Mouse (Mus musculus) hindbrain, embryonic 15.5 days (tissue): Measurements from ENCODE around the gene Neb. TPM values are rescaled to one million over a fixed set of nuclear protein-coding genes. Genes with fewer than 3 reads are reported as not detected.

ENCODE experiments used
- ATAC-seq: fragments of 200-750 bp; cut with Nextera tagmentation; 2 replicates; pipeline ENCODE4 v1.8.0; 2017; ENCODE audit warnings: low read depth, moderate number of reproducible peaks, moderate TSS enrichment; ENCODE audit not compliant: low FRiP score
- H3K27ac ChIP-seq: fragments of 300-500 bp; sonication (generic); replicated peaks from 2 replicates; pipeline ENCODE4 v1.5.1; 2015; ENCODE audit warnings: mild to moderate bottlenecking, inconsistent platforms
- H3K27me3 ChIP-seq: fragments of 300-500 bp; sonication (generic); 2 replicates; pipeline ENCODE4 v1.6.1; 2015; ENCODE audit warnings: control low read depth, inconsistent platforms
- H3K36me3 ChIP-seq: fragments of 300-500 bp; sonication (generic); 2 replicates; pipeline ENCODE4 v1.6.1; 2015; ENCODE audit warnings: control low read depth, inconsistent platforms
- H3K4me1 ChIP-seq: fragments of 300-500 bp; sonication (generic); replicated peaks from 2 replicates; pipeline ENCODE4 v1.6.1; 2015; ENCODE audit warnings: control low read depth, inconsistent platforms
- H3K4me2 ChIP-seq: fragments of 300-500 bp; sonication (generic); 2 replicates; pipeline ENCODE4 v1.6.1; 2015; ENCODE audit warnings: moderate library complexity, mild to moderate bottlenecking, inconsistent platforms
- H3K4me3 ChIP-seq: fragments of 300-500 bp; sonication (generic); 2 replicates; pipeline ENCODE4 v1.5.1; 2015; ENCODE audit warnings: mild to moderate bottlenecking, inconsistent platforms
- H3K9ac ChIP-seq: fragments of 300-500 bp; sonication (generic); 2 replicates; pipeline ENCODE4 v1.6.1; 2015; ENCODE audit warnings: inconsistent platforms
- H3K9me3 ChIP-seq: fragments of 300-500 bp; sonication (generic); 2 replicates; pipeline ENCODE4 v1.6.1; 2016; ENCODE audit warnings: control low read depth, inconsistent platforms
- WGBS: fragments of 180-500 bp; shearing (Covaris S2); methylation state at CpG from one replicate; pipeline ENCODE4 v1.1.7; 2015; 5-methylcytosine and 5-hydroxymethylcytosine counted together
- polyA plus RNA-seq: library from polyadenylated mRNA; unstranded; fragments of >200 nt; fragmentation: Nextera tagmentation; extraction: Ambion mirVana; gene quantifications from 2 replicates; pipeline ENCODE4 v1.2.1, GENCODE M21; 2015

Gene Neb
- polyA plus RNA-seq, 1 experiment from 2014 or later, result 0.36 TPM

DNA sequence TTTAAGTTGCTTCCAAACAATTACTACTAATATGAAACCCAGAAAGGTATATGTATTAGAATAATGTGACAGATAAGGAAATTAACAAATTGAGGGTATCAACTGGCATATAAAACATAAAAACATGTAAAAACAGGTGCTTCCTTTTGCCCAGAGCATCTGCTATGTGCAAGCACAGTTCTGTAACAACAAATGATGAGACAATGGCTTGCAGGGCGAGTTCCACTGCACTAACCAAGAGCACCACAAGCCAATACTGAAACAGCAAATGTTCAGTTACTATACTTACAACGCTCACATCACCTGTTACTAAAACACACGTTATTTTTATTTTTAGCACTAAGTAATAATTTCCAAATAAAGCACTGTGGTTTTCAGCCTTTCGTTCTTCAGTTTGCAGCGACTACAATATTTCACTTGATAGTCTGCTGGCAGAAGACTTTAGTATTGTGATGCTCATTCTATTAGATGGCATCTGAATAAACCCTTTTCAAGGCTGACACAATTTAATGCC, 34.3 kb upstream of the Neb start:
- no peak overlapping the region for H3K4me2 ChIP-seq
- H3K27ac ChIP-seq, result no peak overlapping the region
- H3K9me3 ChIP-seq, result peaks cover 22% of the 10 kb centered on the region
- no peak for ATAC-seq
- H3K4me3 ChIP-seq, result no peak overlapping the region
- no peaks in the 10 kb centered on the region for H3K27me3 ChIP-seq
- H3K36me3 ChIP-seq, result peaks cover 73% of the 10 kb centered on the region
- WGBS, result 96% methylated on average over 5 of the region's 5 CpGs
- no peaks in the 10 kb centered on the region for H3K4me1 ChIP-seq
- H3K9ac ChIP-seq, result no peak overlapping the region

DNA sequence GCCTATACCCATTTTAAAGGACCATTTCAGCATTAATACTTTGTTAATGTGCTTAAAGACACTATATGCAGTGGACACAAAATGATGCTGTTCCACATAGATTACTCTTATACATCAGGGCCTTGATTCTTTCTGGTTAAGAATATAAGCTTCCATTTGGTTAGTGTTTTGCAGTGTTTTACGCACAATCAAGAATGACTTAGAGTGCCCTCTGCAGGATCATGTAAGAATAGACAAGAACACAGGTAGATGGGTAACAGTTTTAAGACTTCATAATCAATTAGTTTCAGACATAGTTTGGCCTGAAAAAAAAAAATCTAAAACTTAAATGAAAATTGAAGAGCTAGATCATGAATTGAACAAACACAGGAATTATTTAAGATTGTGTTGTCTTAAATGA, 28.2 kb upstream of the Neb start:
- 86% methylated on average over 1 of the region's 1 CpGs for WGBS
- peaks cover 62% of the 10 kb centered on the region for H3K36me3 ChIP-seq
- ATAC-seq, result no peak

DNA sequence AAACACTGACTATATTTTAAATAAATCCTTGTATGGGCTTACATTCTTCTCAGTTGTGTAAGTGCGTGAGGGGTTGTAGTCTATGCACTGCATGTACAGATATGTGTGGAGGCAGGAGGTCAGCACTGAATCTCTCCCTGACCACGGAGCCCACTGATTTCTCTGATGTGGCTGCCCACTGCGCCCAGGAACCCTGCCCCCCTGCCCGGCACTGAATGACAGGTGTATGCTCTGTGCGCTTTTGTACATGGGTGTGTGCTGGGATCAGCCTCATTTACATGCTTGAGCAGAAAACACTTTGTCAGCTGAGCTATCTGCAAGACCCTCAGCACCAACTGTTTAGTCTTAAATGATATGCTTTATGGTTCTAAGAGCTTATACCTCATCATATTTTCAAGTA, 27.0 kb upstream of the Neb start:
- no peak for ATAC-seq
- no peak overlapping the region for H3K4me2 ChIP-seq
- 97% methylated on average over 5 of the region's 5 CpGs for WGBS
- H3K4me1 ChIP-seq, result no peaks in the 10 kb centered on the region
- H3K4me3 ChIP-seq, result no peak overlapping the region
- H3K27me3 ChIP-seq, result no peaks in the 10 kb centered on the region
- no peak overlapping the region for H3K27ac ChIP-seq
- peaks cover 10% of the 10 kb centered on the region for H3K9me3 ChIP-seq
- H3K36me3 ChIP-seq, result peaks cover 55% of the 10 kb centered on the region
- no peak overlapping the region for H3K9ac ChIP-seq

More for the DNA sequence above, 28.2 kb upstream of the Neb start:
- no peak overlapping the region for H3K4me2 ChIP-seq
- H3K27ac ChIP-seq, result no peak overlapping the region
- peaks cover 22% of the 10 kb centered on the region for H3K9me3 ChIP-seq
- no peak overlapping the region for H3K4me3 ChIP-seq
- no peak overlapping the region for H3K9ac ChIP-seq
- no peaks in the 10 kb centered on the region for H3K4me1 ChIP-seq
- H3K27me3 ChIP-seq, result no peaks in the 10 kb centered on the region

DNA sequence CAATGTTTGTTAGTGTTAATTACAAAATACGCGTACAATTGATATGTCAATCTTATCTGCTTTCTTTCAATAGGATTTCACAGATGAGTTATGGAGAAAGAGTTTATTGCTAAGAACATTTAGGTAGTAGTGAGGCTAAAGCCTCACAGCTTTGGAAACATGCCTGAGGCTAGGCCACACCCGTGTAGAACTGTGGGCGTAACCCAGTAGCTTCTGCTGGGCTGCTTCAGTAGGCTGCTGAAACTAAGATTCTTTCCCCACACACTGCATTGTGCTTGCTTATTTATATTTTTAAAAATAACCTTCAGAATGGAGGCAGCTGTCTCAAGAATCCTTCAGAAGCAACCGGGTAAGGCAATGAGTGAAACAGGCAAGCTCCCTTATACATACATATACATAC, 16.3 kb upstream of the Neb start:
- Histone ChIP-seq H3K27me3 (no peaks in the 10 kb centered on the region), H3K4me2 (no peak overlapping the region), H3K4me3 (no peak overlapping the region), H3K36me3 (peaks cover 5% of the 10 kb centered on the region), H3K9ac (no peak overlapping the region), H3K9me3 (no peaks in the 10 kb centered on the region), H3K27ac (no peak overlapping the region), H3K4me1 (no peaks in the 10 kb centered on the region)
- 91% methylated on average over 5 of the region's 5 CpGs for WGBS
- ATAC-seq, result no peak

DNA sequence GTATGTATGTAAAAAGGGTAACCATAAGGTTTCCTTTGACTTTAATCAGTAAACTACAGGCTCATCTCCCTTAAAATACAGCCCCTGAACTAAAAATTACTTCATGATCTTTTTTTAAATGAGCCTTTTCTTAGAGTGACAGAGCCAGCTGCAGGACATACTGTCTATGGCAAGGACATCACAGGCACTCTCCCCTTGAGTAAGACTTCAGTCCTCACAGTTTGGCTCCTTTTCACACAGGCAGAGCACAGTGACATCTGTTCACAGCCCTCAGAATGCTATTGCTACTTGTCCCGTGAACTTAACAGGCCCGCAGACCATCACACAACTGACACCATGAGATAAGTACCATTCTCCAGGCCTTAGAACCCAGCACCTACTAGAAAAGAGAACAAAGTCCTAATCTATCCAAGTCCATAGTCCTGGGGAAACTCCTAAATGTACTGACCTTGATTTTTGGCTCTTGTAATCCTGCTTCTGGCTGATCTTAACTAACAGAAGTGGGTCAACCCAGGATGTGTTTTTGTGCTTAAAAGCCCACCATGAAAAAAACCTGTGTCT, 12.2 kb upstream of the Neb start:
- Histone ChIP-seq H3K27ac (no peak overlapping the region), H3K27me3 (no peaks in the 10 kb centered on the region), H3K4me2 (no peak overlapping the region), H3K36me3 (no peaks in the 10 kb centered on the region), H3K4me3 (no peak overlapping the region), H3K4me1 (no peaks in the 10 kb centered on the region), H3K9ac (no peak overlapping the region), H3K9me3 (no peaks in the 10 kb centered on the region)
- 83% methylated on average over 2 of the region's 2 CpGs for WGBS
- ATAC-seq, result no peak

DNA sequence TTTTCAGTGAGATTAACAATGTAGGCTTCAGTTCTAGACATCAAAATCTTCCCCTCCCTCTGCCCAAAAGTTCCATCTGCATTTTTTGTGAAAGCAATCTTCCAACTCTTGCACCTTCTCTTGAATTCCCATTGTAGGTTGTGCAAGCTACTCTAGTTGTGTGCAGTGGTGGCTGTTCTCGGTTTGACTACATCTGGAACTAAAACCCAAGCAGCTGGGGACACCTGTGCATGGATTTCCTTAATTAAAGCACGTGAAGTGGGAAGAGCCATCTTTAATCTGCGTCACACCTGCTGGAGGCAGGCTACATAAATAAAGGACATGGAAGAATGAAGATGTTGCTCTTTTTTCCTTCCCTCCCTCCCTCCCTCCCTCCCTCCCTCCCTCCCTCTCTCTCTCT, 11.7 kb upstream of the Neb start:
- Histone ChIP-seq H3K27ac (no peak overlapping the region), H3K4me1 (no peaks in the 10 kb centered on the region), H3K4me2 (no peak overlapping the region), H3K9me3 (no peaks in the 10 kb centered on the region), H3K4me3 (no peak overlapping the region), H3K27me3 (no peaks in the 10 kb centered on the region), H3K36me3 (no peaks in the 10 kb centered on the region), H3K9ac (no peak overlapping the region)
- WGBS, result 79% methylated on average over 3 of the region's 3 CpGs
- no peak for ATAC-seq

DNA sequence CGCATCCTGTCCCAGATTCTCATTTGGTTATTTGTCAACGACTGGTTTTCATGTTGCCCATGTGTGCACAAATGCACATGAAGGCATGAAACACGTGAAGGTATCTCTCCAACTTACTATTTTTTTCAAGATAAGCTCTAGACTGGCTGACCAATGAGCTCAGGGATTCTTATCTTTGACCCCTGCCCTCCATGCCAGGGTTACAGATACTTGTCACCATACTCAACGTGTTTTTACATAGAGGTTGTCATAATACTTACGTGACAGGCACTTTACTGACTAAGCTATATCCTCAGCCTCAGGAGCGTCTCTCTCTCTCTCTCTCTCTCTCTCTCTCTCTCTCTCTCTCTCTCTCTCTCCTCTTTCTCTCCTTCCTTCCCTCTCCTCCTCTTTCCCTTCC, 8.2 kb upstream of the Neb start:
- Histone ChIP-seq H3K4me1 (no peaks in the 10 kb centered on the region), H3K27me3 (no peaks in the 10 kb centered on the region), H3K36me3 (no peaks in the 10 kb centered on the region), H3K4me3 (no peak overlapping the region), H3K4me2 (no peak overlapping the region), H3K27ac (no peak overlapping the region), H3K9me3 (no peaks in the 10 kb centered on the region), H3K9ac (no peak overlapping the region)
- WGBS, result 90% methylated on average over 6 of the region's 6 CpGs
- no peak for ATAC-seq

DNA sequence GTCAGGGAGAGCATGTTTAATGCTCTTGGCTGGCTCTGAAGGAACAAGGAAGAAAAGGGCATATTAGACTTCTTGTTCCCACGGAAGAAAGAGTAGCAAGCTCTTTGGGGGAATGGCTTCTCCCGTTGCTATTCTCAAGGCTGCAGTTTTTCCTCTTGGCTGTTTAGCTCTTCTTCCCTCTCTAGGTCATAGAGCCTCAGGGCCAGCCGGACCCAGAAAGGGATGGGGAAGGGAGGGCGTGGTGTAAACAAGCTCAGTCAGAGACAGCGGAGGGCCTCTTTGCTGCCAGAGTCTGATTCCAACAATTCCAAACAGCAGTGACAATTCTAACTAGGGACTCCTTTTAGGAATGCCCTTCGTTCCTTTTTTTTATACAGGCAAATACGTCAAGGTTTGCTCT, 7.8 kb upstream of the Neb start:
- ATAC-seq, result no peak
- no peaks in the 10 kb centered on the region for H3K36me3 ChIP-seq
- WGBS, result 77% methylated on average over 7 of the region's 7 CpGs
- H3K9me3 ChIP-seq, result no peaks in the 10 kb centered on the region
- H3K4me3 ChIP-seq, result no peak overlapping the region
- no peaks in the 10 kb centered on the region for H3K4me1 ChIP-seq
- no peak overlapping the region for H3K27ac ChIP-seq
- no peak overlapping the region for H3K9ac ChIP-seq
- no peaks in the 10 kb centered on the region for H3K27me3 ChIP-seq
- H3K4me2 ChIP-seq, result no peak overlapping the region

DNA sequence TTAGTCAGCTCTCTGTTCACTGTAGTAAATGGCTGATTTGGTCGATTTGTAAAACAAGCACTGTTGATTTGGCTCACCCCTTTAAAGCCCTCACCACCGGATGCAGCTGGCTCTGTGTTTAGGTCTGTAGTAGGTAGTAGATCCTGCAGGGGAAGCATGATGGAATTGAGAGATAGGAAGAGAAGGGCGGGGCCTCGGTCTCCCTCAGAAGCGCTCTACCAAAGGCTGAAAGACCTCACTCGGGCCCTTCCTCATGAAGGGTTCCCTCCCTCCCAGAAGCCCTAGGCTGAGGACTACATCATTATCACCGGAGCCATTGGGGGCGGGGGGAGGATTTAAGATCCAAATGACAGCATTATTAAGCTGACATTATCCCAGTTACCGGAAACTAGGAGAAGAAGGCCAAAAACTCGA, 581 bp upstream of the Neb start:
- ATAC-seq, result no peak
- Histone ChIP-seq H3K27ac (no peak overlapping the region), H3K4me1 (no peaks in the 10 kb centered on the region), H3K27me3 (no peaks in the 10 kb centered on the region), H3K4me2 (peak overlapping the region; percentile 13), H3K9ac (no peak overlapping the region), H3K36me3 (no peaks in the 10 kb centered on the region), H3K4me3 (no peak overlapping the region), H3K9me3 (no peaks in the 10 kb centered on the region)
- WGBS, result 75% methylated on average over 10 of the region's 10 CpGs

DNA sequence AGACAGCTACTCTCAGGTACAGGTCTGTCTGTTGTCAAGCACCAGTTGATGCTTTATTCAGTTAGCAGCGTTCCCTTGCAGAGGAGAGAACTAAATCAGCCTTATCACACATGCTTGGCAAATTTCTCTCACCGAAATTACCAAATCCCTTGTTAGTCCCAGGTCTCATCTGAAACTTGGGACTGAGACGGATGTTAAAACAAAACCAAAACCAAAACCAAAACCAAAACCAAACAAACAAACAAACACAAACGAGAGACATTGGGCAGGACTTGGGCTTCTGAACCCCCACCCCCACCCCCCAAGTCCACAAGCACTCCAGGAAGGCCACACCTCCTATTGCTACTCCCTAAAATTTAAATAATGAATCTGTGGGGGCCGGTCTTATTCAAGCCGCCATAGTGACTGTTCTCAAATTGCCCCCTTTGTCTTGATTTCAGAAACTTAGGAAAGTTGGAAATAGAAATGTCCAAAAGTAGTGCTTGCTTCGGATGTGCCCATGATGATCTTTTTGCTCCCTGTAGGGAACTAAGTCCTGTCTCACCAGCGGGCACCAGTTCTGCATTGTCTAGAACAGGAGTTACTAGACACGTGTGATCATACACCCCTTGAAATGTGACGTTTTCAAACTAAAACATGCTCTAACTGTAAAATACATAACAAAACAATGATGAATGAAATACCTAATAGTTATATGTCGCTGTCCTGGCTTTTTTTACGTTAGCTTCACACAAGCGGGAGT, 397 bp downstream of the Neb start:
- Histone ChIP-seq H3K36me3 (no peaks in the 10 kb centered on the region), H3K4me1 (no peaks in the 10 kb centered on the region), H3K9me3 (no peaks in the 10 kb centered on the region), H3K27me3 (no peaks in the 10 kb centered on the region), H3K27ac (no peak overlapping the region), H3K4me2 (peak overlapping the region; percentile 13), H3K4me3 (no peak overlapping the region), H3K9ac (no peak overlapping the region)
- no peak for ATAC-seq
- WGBS, result 51% methylated on average over 13 of the region's 13 CpGs

DNA sequence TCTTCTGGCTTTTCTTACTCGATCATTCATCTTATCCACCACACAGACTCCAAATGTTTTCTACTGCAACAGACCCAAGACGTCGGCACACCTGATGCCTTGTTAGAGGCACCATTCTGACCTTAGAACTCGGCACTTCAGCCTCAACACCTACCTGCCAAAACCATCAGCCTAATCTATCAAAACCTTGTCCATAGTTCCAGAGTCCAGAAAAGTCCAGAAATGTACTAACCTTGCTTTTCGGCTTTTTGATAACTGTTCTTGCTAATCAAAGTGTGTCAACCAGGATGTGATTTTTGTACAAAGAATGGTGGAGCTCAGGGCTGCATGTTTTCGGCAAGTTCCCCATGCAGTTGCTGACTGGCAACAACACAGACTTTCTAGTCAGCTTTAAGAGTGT, 3.6 kb downstream of the Neb start:
- Histone ChIP-seq H3K27ac (no peak overlapping the region), H3K4me2 (no peak overlapping the region), H3K27me3 (no peaks in the 10 kb centered on the region), H3K9ac (no peak overlapping the region), H3K4me1 (no peaks in the 10 kb centered on the region), H3K36me3 (no peaks in the 10 kb centered on the region), H3K4me3 (no peak overlapping the region), H3K9me3 (no peaks in the 10 kb centered on the region)
- ATAC-seq, result no peak
- WGBS, result 93% methylated on average over 6 of the region's 6 CpGs

DNA sequence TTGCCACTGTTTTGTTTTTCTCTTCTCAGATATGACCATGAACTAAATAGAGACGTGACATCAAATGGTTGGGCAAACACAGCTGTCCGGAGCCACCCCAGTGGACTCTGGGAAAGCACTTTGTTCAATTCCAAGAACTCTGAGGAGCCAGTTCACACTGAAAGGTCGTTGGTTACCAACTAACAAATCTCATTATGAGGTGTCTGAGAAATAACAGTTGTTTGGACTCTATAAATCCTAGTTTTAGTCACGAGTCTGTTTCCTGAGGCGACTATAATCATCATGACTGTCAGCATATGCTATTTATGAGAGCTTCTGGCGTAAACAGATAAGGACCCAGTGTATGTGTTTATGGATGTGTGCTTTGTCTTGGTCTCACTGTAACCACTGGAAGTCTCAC, 5.8 kb downstream of the Neb start:
- no peaks in the 10 kb centered on the region for H3K9me3 ChIP-seq
- no peak overlapping the region for H3K4me2 ChIP-seq
- no peaks in the 10 kb centered on the region for H3K27me3 ChIP-seq
- H3K4me1 ChIP-seq, result no peaks in the 10 kb centered on the region
- no peaks in the 10 kb centered on the region for H3K36me3 ChIP-seq
- H3K27ac ChIP-seq, result no peak overlapping the region
- ATAC-seq, result no peak
- no peak overlapping the region for H3K9ac ChIP-seq
- H3K4me3 ChIP-seq, result no peak overlapping the region
- 84% methylated on average over 6 of the region's 6 CpGs for WGBS

DNA sequence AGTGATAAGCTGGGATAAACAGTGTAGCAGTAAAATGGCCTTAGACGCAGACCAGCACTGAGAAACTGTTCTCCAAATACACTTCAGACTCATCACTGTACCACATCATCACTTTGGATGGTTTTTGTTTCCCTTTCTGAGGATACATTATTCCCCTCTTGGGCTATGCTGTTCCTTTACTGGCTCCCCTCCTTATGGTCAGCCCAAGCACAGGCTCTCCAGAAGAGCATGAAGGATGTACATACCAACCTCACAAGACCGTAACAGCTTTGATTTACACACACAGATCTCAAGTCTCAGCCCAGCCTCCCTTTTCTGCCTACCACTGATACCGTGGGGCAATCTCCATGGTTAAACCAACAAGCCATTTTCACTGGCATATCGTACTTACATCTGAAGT, 6.2 kb downstream of the Neb start:
- Histone ChIP-seq H3K36me3 (no peaks in the 10 kb centered on the region), H3K9me3 (no peaks in the 10 kb centered on the region), H3K4me1 (no peaks in the 10 kb centered on the region), H3K9ac (no peak overlapping the region), H3K4me3 (no peak overlapping the region), H3K27me3 (no peaks in the 10 kb centered on the region), H3K4me2 (no peak overlapping the region), H3K27ac (no peak overlapping the region)
- no peak for ATAC-seq
- 91% methylated on average over 4 of the region's 4 CpGs for WGBS
